8 mouse cellular contexts compared by ENCODE assay signal in the genomic region with DNA sequence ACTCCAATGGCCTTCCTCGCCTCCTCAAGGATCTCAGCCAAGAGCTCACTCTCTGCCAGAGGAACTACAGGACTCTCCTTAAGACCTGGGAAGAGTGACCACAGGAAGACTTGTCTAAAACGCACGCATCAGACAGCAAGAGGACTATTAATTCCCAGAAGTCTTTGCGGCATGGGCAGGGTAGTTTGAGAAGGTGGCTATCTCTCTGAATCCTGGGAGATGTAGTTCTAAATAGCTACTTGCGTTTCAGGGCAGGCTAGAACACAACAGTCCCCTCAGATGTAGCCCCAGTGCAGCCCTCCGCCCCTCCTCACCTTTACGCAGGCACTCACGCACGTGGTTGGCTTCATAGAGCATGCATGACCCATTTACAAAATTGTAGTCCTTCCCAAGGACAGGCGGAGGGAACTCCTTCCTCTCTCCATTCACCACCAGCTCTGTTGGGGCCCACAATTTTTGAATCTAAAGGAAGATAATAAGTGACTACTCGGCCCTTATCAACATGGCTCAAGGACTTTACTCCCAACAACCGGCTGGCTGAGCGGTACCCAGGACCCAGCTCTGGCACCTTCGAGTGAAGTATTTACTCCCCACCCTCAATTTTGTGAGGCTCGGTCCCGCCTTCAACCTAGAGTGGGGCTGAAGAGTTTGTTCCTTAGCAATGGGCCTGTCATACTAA. TPM values are rescaled to one million over a fixed set of nuclear protein-coding genes. Genes with fewer than 3 reads are reported as not detected.
A peak's percentile ranks its signal among the peaks of the same experiment; 100 is the strongest.
DNase-seq lines count a peak whose midpoint lies in the region; ATAC-seq and TF ChIP-seq lines count a peak whose summit lies in the region.

No protein-coding gene starts in this region.

- no peak overlapping the region for H3K27ac ChIP-seq in forebrain, embryonic 12.5 days
- H3K27ac ChIP-seq in forebrain, embryonic 15.5 days (replicated peaks): no peak overlapping the region
- H3K27ac ChIP-seq in MEL (ENCODE audit: control insufficient read depth, low read depth, low read length): peak overlapping the region; percentile 67
- no peak overlapping the region for H3K27ac ChIP-seq in hindbrain, embryonic 16.5 days (ENCODE audit: low read depth, low read length)
- peak overlapping the region; percentile 69 for H3K27ac ChIP-seq in liver, embryonic 15.5 days (replicated peaks)

- no peaks in the 10 kb centered on the region for H3K36me3 ChIP-seq in forebrain, embryonic 12.5 days (replicated peaks)
- H3K36me3 ChIP-seq in forebrain, embryonic 15.5 days: no peaks in the 10 kb centered on the region
- peaks cover 0 to 13% of the 10 kb centered on the region in 2 experiments; a peak in 2 of 4 replicates for H3K36me3 ChIP-seq in MEL (ENCODE audit: control insufficient read depth in 1 of 2, insufficient read depth in 2 of 2, low read length in 2 of 2)
- no peaks in the 10 kb centered on the region for H3K36me3 ChIP-seq in hindbrain, embryonic 16.5 days (ENCODE audit: control insufficient read depth, insufficient read depth, low read length)
- 0 out of 2 replicates have a peak, but pooled peaks cover 6% of the 10 kb centered on the region for H3K36me3 ChIP-seq in liver, embryonic 15.5 days (replicated peaks)

- no peaks in the 10 kb centered on the region for H3K4me1 ChIP-seq in forebrain, embryonic 12.5 days
- H3K4me1 ChIP-seq in forebrain, embryonic 15.5 days: no peaks in the 10 kb centered on the region
- H3K4me1 ChIP-seq in MEL (ENCODE audit: control insufficient read depth in 1 of 2, insufficient read depth in 2 of 2, low read length in 2 of 2): peaks cover 5 to 25% of the 10 kb centered on the region in 2 experiments; a peak in 3 of 4 replicates
- no peaks in the 10 kb centered on the region for H3K4me1 ChIP-seq in hindbrain, embryonic 16.5 days (ENCODE audit: control insufficient read depth, insufficient read depth, low read depth, low read length)
- peaks cover 42% of the 10 kb centered on the region for H3K4me1 ChIP-seq in liver, embryonic 15.5 days (replicated peaks)

- H3K79me2 ChIP-seq in MEL (ENCODE audit: control insufficient read depth, insufficient read depth, low read length, poor library complexity): peaks cover 3% of the 10 kb centered on the region; the same call in 1 of the 2 replicates

- TF ChIP-seq EP300 in MEL (IDR thresholded peaks at IDR 0.05; ENCODE audit: low read depth in 1 of 2, low read length in 2 of 2): 0 out of 4 replicates have a peak, but pooled peaks of 1 of the 2 experiments have one; percentile 8

- peak; percentile 59 to 88; a peak in 3 of 4 replicates for TF ChIP-seq POLR2A in MEL (IDR thresholded peaks at IDR 0.05; ENCODE audit: control insufficient read depth in 1 of 2, insufficient read depth in 1 of 2, low read depth in 1 of 2, low read length in 2 of 2, poor library complexity in 1 of 2)

- 0 out of 2 replicates have a peak overlapping the region, but pooled peaks have one; percentile 21 for H3K4me2 ChIP-seq in forebrain, embryonic 12.5 days
- no peak overlapping the region for H3K4me2 ChIP-seq in forebrain, embryonic 15.5 days (replicated peaks)
- peak overlapping the region; percentile 36 for H3K4me2 ChIP-seq in hindbrain, embryonic 16.5 days (ENCODE audit: low read length)
- peak overlapping the region; percentile 62 for H3K4me2 ChIP-seq in liver, embryonic 15.5 days

- H3K9me3 ChIP-seq in forebrain, embryonic 12.5 days: no peaks in the 10 kb centered on the region
- no peaks in the 10 kb centered on the region for H3K9me3 ChIP-seq in forebrain, embryonic 15.5 days
- no peaks in the 10 kb centered on the region for H3K9me3 ChIP-seq in MEL (replicated peaks; ENCODE audit: insufficient read depth, low read length)
- no peaks in the 10 kb centered on the region for H3K9me3 ChIP-seq in hindbrain, embryonic 16.5 days (ENCODE audit: control insufficient read depth, low read length)
- no peaks in the 10 kb centered on the region for H3K9me3 ChIP-seq in liver, embryonic 15.5 days (replicated peaks)

- no peak for ATAC-seq in forebrain, embryonic 12.5 days (ENCODE audit: low FRiP score)
- ATAC-seq in forebrain, embryonic 15.5 days (replicated peaks): no peak
- ATAC-seq in hindbrain, embryonic 16.5 days: no peak
- peak; percentile 59 for ATAC-seq in liver, embryonic 15.5 days (ENCODE audit: insufficient read depth)

- no peak overlapping the region for H3K4me3 ChIP-seq in forebrain, embryonic 12.5 days (replicated peaks)
- no peak overlapping the region for H3K4me3 ChIP-seq in forebrain, embryonic 15.5 days
- H3K4me3 ChIP-seq in MEL (ENCODE audit: control insufficient read depth in 1 of 2, insufficient read depth in 1 of 2, low read depth in 2 of 2, low read length in 2 of 2): peak overlapping the region; percentile 70 to 76
- H3K4me3 ChIP-seq in hindbrain, embryonic 16.5 days (ENCODE audit: low read length): no peak overlapping the region; the same call in 1 of the 2 replicates
- H3K4me3 ChIP-seq in liver, embryonic 15.5 days (replicated peaks): peak overlapping the region; percentile 34

- WGBS in forebrain, embryonic 12.5 days: 77% methylated on average over 16 of the region's 16 CpGs
- WGBS in forebrain, embryonic 15.5 days: 72% methylated on average over 16 of the region's 16 CpGs
- WGBS in hindbrain, embryonic 16.5 days: 74% methylated on average over 16 of the region's 16 CpGs
- 42% methylated on average over 16 of the region's 16 CpGs for WGBS in liver, embryonic 15.5 days (ENCODE audit: insufficient replicate concordance)

- TF ChIP-seq CTCF in MEL (IDR thresholded peaks at IDR 0.05 in 2 of 3, conservative IDR thresholded peaks at IDR 0.05 in 1 of 3; ENCODE audit: control insufficient read depth in 1 of 3, insufficient read depth in 1 of 3, low read depth in 2 of 3, low read length in 3 of 3, poor library complexity in 1 of 3, severe bottlenecking in 1 of 3): no peak

- DNase-seq in MEL (ENCODE audit: low read depth, low spot score): peak; percentile 91
- peak; percentile 41 for DNase-seq in yolk sac, embryonic 10.5 days (ENCODE audit: low spot score)
- DNase-seq in spleen, adult 18-20 months: no peak
- no peak for DNase-seq in thymus, postnatal 25 days

- no peak for TF ChIP-seq RAD21 in MEL (IDR thresholded peaks at IDR 0.05; ENCODE audit: low read depth, low read length)

- H3K27me3 ChIP-seq in forebrain, embryonic 12.5 days: no peaks in the 10 kb centered on the region
- H3K27me3 ChIP-seq in forebrain, embryonic 15.5 days: no peaks in the 10 kb centered on the region
- H3K27me3 ChIP-seq in MEL (ENCODE audit: control insufficient read depth in 1 of 2, insufficient read depth in 2 of 2, low read length in 2 of 2): no peaks in the 10 kb centered on the region
- H3K27me3 ChIP-seq in hindbrain, embryonic 16.5 days (replicated peaks; ENCODE audit: control insufficient read depth, insufficient read depth, low read length): no peaks in the 10 kb centered on the region
- no peaks in the 10 kb centered on the region for H3K27me3 ChIP-seq in liver, embryonic 15.5 days

- no peak overlapping the region for H3K9ac ChIP-seq in forebrain, embryonic 12.5 days
- no peak overlapping the region for H3K9ac ChIP-seq in forebrain, embryonic 15.5 days (replicated peaks)
- H3K9ac ChIP-seq in MEL (ENCODE audit: control insufficient read depth, low read depth, low read length, poor library complexity, severe bottlenecking): peak overlapping the region; percentile 72
- no peak overlapping the region for H3K9ac ChIP-seq in hindbrain, embryonic 16.5 days (ENCODE audit: low read depth, low read length)
- peak overlapping the region; percentile 39; the same call in 1 of the 2 replicates for H3K9ac ChIP-seq in liver, embryonic 15.5 days

RNA-seq across cellular contexts. Expression of gene Tulp2, which starts 6.2 kb away (rescaled TPM):
- polyA plus RNA-seq in forebrain, embryonic 12.5 days (2016; fragmentation: Nextera tagmentation; extraction: Ambion mirVana): 0.29 and 0.34 TPM in 2 replicates
- 0.14 and 0.18 TPM in 2 replicates for polyA plus RNA-seq in forebrain, embryonic 15.5 days (2015; fragmentation: Nextera tagmentation; extraction: Ambion mirVana)
- 0.56 and 1.1 TPM in 2 replicates for total RNA-seq in MEL (2012; rRNA removed)
- polyA plus RNA-seq in MEL (2012; ENCODE audit: insufficient read depth in 1 of 2, insufficient read length in 2 of 2, low read depth in 1 of 2, low replicate concordance in 2 of 2, missing spikeins in 1 of 2): 1 to 10 TPM in 1 of 2 experiments, not detected in 1; 1.2 TPM
- 0.20 and 0.30 TPM in 2 replicates for polyA plus RNA-seq in hindbrain, embryonic 16.5 days (2015; fragmentation: Nextera tagmentation; extraction: Ambion mirVana)
- 0.58 and 0.62 TPM in 2 replicates for polyA plus RNA-seq in liver, embryonic 15.5 days (2015; fragmentation: Nextera tagmentation; extraction: Ambion mirVana)

RNA-seq across cellular contexts. Expression of gene Bax, which starts 8.7 kb away (rescaled TPM):
- polyA plus RNA-seq in forebrain, embryonic 12.5 days (2016; fragmentation: Nextera tagmentation; extraction: Ambion mirVana): 240 and 256 TPM in 2 replicates
- 288 and 289 TPM in 2 replicates for polyA plus RNA-seq in forebrain, embryonic 15.5 days (2015; fragmentation: Nextera tagmentation; extraction: Ambion mirVana)
- 105 and 130 TPM in 2 replicates for total RNA-seq in MEL (2012; rRNA removed)
- 100 to 1,000 TPM; 205 to 778 TPM for polyA plus RNA-seq in MEL (2012; ENCODE audit: insufficient read depth in 1 of 2, insufficient read length in 2 of 2, low read depth in 1 of 2, low replicate concordance in 2 of 2, missing spikeins in 1 of 2)
- 226 and 242 TPM in 2 replicates for polyA plus RNA-seq in hindbrain, embryonic 16.5 days (2015; fragmentation: Nextera tagmentation; extraction: Ambion mirVana)
- 70.3 and 71.4 TPM in 2 replicates for polyA plus RNA-seq in liver, embryonic 15.5 days (2015; fragmentation: Nextera tagmentation; extraction: Ambion mirVana)

RNA-seq across cellular contexts. Expression of gene Gm45808, which starts 11.2 kb away (rescaled TPM):
- polyA plus RNA-seq in forebrain, embryonic 12.5 days (2016; fragmentation: Nextera tagmentation; extraction: Ambion mirVana): not detected in 2 replicates
- not detected in 2 replicates for polyA plus RNA-seq in forebrain, embryonic 15.5 days (2015; fragmentation: Nextera tagmentation; extraction: Ambion mirVana)
- total RNA-seq in MEL (2012; rRNA removed): not detected in 2 replicates
- polyA plus RNA-seq in MEL (2012; ENCODE audit: insufficient read depth in 1 of 2, insufficient read length in 2 of 2, low read depth in 1 of 2, low replicate concordance in 2 of 2, missing spikeins in 1 of 2): not detected
- polyA plus RNA-seq in hindbrain, embryonic 16.5 days (2015; fragmentation: Nextera tagmentation; extraction: Ambion mirVana): not detected in 2 replicates
- not detected in 2 replicates for polyA plus RNA-seq in liver, embryonic 15.5 days (2015; fragmentation: Nextera tagmentation; extraction: Ambion mirVana)

RNA-seq across cellular contexts. Expression of gene Dhdh, which starts 13.2 kb away (rescaled TPM):
- polyA plus RNA-seq in forebrain, embryonic 12.5 days (2016; fragmentation: Nextera tagmentation; extraction: Ambion mirVana): 3.0 and 3.6 TPM in 2 replicates
- polyA plus RNA-seq in forebrain, embryonic 15.5 days (2015; fragmentation: Nextera tagmentation; extraction: Ambion mirVana): 2.3 and 2.6 TPM in 2 replicates
- total RNA-seq in MEL (2012; rRNA removed): 0.08 and 0.10 TPM in 2 replicates
- 1 to 10 TPM in 1 of 2 experiments, not detected in 1; 1.6 TPM for polyA plus RNA-seq in MEL (2012; ENCODE audit: insufficient read depth in 1 of 2, insufficient read length in 2 of 2, low read depth in 1 of 2, low replicate concordance in 2 of 2, missing spikeins in 1 of 2)
- polyA plus RNA-seq in hindbrain, embryonic 16.5 days (2015; fragmentation: Nextera tagmentation; extraction: Ambion mirVana): 4.0 and 4.3 TPM in 2 replicates
- 2.4 and 2.5 TPM in 2 replicates for polyA plus RNA-seq in liver, embryonic 15.5 days (2015; fragmentation: Nextera tagmentation; extraction: Ambion mirVana)

RNA-seq across cellular contexts. Expression of gene Ftl1, which starts 15.7 kb away (rescaled TPM):
- polyA plus RNA-seq in forebrain, embryonic 12.5 days (2016; fragmentation: Nextera tagmentation; extraction: Ambion mirVana): 5,523 and 5,537 TPM in 2 replicates
- 6,132 and 6,335 TPM in 2 replicates for polyA plus RNA-seq in forebrain, embryonic 15.5 days (2015; fragmentation: Nextera tagmentation; extraction: Ambion mirVana)
- total RNA-seq in MEL (2012; rRNA removed): 1,416 and 1,470 TPM in 2 replicates
- polyA plus RNA-seq in MEL (2012; ENCODE audit: insufficient read depth in 1 of 2, insufficient read length in 2 of 2, low read depth in 1 of 2, low replicate concordance in 2 of 2, missing spikeins in 1 of 2): 1,000 to 10,000 TPM in 1 of 2 experiments, not detected in 1; 2,290 TPM
- polyA plus RNA-seq in hindbrain, embryonic 16.5 days (2015; fragmentation: Nextera tagmentation; extraction: Ambion mirVana): 5,303 and 5,527 TPM in 2 replicates
- 6,104 and 6,562 TPM in 2 replicates for polyA plus RNA-seq in liver, embryonic 15.5 days (2015; fragmentation: Nextera tagmentation; extraction: Ambion mirVana)

Comparison
In these comparisons a context has a peak if more than half of its experiments do, and no peak if none do; other contexts are left out.
1. H3K27ac ChIP-seq: peak in MEL (single experiment) and liver, embryonic 15.5 days (single experiment); none in forebrain, embryonic 12.5 days (single experiment), forebrain, embryonic 15.5 days (single experiment) and hindbrain, embryonic 16.5 days (single experiment).
2. H3K4me3 ChIP-seq: peak in MEL (2 of 2) and liver, embryonic 15.5 days (single experiment); none in forebrain, embryonic 12.5 days (single experiment), forebrain, embryonic 15.5 days (single experiment) and hindbrain, embryonic 16.5 days (single experiment).
3. H3K9ac ChIP-seq: peak in MEL (single experiment) and liver, embryonic 15.5 days (single experiment); none in forebrain, embryonic 12.5 days (single experiment), forebrain, embryonic 15.5 days (single experiment) and hindbrain, embryonic 16.5 days (single experiment).
4. DNase-seq: peak in MEL (single experiment) and yolk sac, embryonic 10.5 days (single experiment); none in spleen, adult 18-20 months (0 of 2) and thymus, postnatal 25 days (single experiment).